Mouse (Mus musculus) left cerebral cortex, adult 11 months (tissue): ENCODE results near the gene Ppil6.

Experiments used
- DNase-seq: peaks from one replicate; pipeline ENCODE4 v3.0.0; 2022; ENCODE audit warnings: low spot score

Ppil6 gene

GRCm38 (mm10) chr10:41489708-41490517 lies at the start of gene Ppil6, which contains the start of gene Smpd2:
Ppil6 (plus strand) TSS chr10:41490439.
Smpd2 (minus strand) TSS chr10:41490369.
- DNase-seq = peak; percentile 89

GRCm38 (mm10) chr10:41448216-41448615 lies 42.0 kb upstream of the Ppil6 start:
- no peak for DNase-seq

- DNase-seq = no peak
These were observed 40.6 kb upstream of the Ppil6 start for GRCm38 (mm10) chr10:41449684-41450083.

GRCm38 (mm10) chr10:41450137-41450670 lies 40.0 kb upstream of the Ppil6 start, which contains the start of gene Zbtb24:
Zbtb24 (plus strand) TSS chr10:41450383.
- DNase-seq = peak; percentile 92

- no peak for DNase-seq
These were observed 39.3 kb upstream of the Ppil6 start for GRCm38 (mm10) chr10:41450780-41451522.

- DNase-seq = no peak
These were observed 38.6 kb upstream of the Ppil6 start for GRCm38 (mm10) chr10:41451656-41452055.

GRCm38 (mm10) chr10:41452791-41453190 lies 37.4 kb upstream of the Ppil6 start:
- no peak for DNase-seq

- DNase-seq = no peak
These were observed 30.2 kb upstream of the Ppil6 start for GRCm38 (mm10) chr10:41459990-41460389.

GRCm38 (mm10) chr10:41460501-41460900 lies 29.7 kb upstream of the Ppil6 start:
- DNase-seq = no peak

GRCm38 (mm10) chr10:41461057-41461722 lies 29.0 kb upstream of the Ppil6 start:
- no peak for DNase-seq

- DNase-seq = no peak
These were observed 25.8 kb upstream of the Ppil6 start for GRCm38 (mm10) chr10:41464401-41464955.

- DNase-seq = no peak
These were observed 22.9 kb upstream of the Ppil6 start for GRCm38 (mm10) chr10:41467325-41467724.

- DNase-seq = no peak
These were observed 19.5 kb upstream of the Ppil6 start for GRCm38 (mm10) chr10:41470693-41471092.

GRCm38 (mm10) chr10:41472534-41472933 lies 17.7 kb upstream of the Ppil6 start:
- DNase-seq = no peak

GRCm38 (mm10) chr10:41472962-41473481 lies 17.2 kb upstream of the Ppil6 start:
- DNase-seq = no peak

- DNase-seq = no peak
These were observed 16.3 kb upstream of the Ppil6 start for GRCm38 (mm10) chr10:41473782-41474468.

GRCm38 (mm10) chr10:41474981-41475391 lies 15.3 kb upstream of the Ppil6 start:
- DNase-seq = no peak

- peak; percentile 34 for DNase-seq
These were observed 13.8 kb upstream of the Ppil6 start, which contains the start of gene Mical1 for GRCm38 (mm10) chr10:41476171-41477017. Mical1 (plus strand) TSS chr10:41476314.

- no peak for DNase-seq
These were observed 13.3 kb upstream of the Ppil6 start for GRCm38 (mm10) chr10:41477018-41477277.
